Mouse (Mus musculus) ES-E14 (cell line): ENCODE data around the gene Tead3. TPM values are rescaled to one million over a fixed set of nuclear protein-coding genes. Genes with fewer than 3 reads are reported as not detected.
A peak's percentile ranks its signal among the peaks of the same experiment; 100 is the strongest.

Source experiments
- DNase-seq: peaks from one replicate; pipeline ENCODE4 v3.0.0-alpha.2; 2013; ENCODE audit warnings: low read depth, low spot score
- H3K27ac ChIP-seq: 2 replicates; pipeline ENCODE4 v1.5.1; 2012; ENCODE audit warnings: low read depth, mild to moderate bottlenecking, low read length, moderate library complexity, mixed read lengths; ENCODE audit not compliant: poor library complexity, insufficient read depth, severe bottlenecking
- H3K36me3 ChIP-seq: 2 replicates; pipeline ENCODE4 v1.6.1; 2012; ENCODE audit warnings: mild to moderate bottlenecking, low read length, moderate library complexity, mixed read lengths; ENCODE audit not compliant: control insufficient read depth, poor library complexity, insufficient read depth, severe bottlenecking
- H3K4me1 ChIP-seq, 2 experiments: fragments of 150-350 bp in 1 of 2; sonication (generic) in 1 of 2; 2 replicates each; pipeline ENCODE4 v1.6.1; 2012; ENCODE audit warnings: low read length in 2 of 2, mild to moderate bottlenecking in 1 of 2, mixed read lengths in 1 of 2; ENCODE audit not compliant: control insufficient read depth in 2 of 2, insufficient read depth in 2 of 2, poor library complexity in 1 of 2
- H3K4me3 ChIP-seq, 2 experiments: fragments of 150-350 bp in 1 of 2; sonication (generic) in 1 of 2; 2 replicates each; pipeline ENCODE4 v1.5.1; 2012; ENCODE audit warnings: low read length in 2 of 2, low read depth in 1 of 2, mild to moderate bottlenecking in 1 of 2, mixed read lengths in 1 of 2; ENCODE audit not compliant: insufficient read depth in 1 of 2, poor library complexity in 1 of 2, severe bottlenecking in 1 of 2
- H3K9ac ChIP-seq: 2 replicates; pipeline ENCODE4 v1.6.1; 2012; ENCODE audit warnings: low read depth, mild to moderate bottlenecking, low read length, mixed read lengths; ENCODE audit not compliant: poor library complexity, insufficient read depth, severe bottlenecking
- H3K9me3 ChIP-seq: fragments of 150-350 bp; sonication (generic); 2 replicates; pipeline ENCODE4 v1.6.1; 2012; ENCODE audit warnings: low read depth, mild to moderate bottlenecking, low read length; ENCODE audit not compliant: control insufficient read depth, insufficient read depth
- CHD2 ChIP-seq: IDR thresholded peaks from 2 replicates; pipeline ENCODE4 v1.6.1; 2014; ENCODE audit warnings: mild to moderate bottlenecking, low read depth, low read length, inconsistent platforms
- HCFC1 ChIP-seq: IDR thresholded peaks from 2 replicates; pipeline ENCODE4 v1.6.1; 2012; ENCODE audit warnings: low read length, inconsistent platforms, borderline replicate concordance; ENCODE audit not compliant: insufficient read depth
- MAFK ChIP-seq: IDR thresholded peaks from 2 replicates; pipeline ENCODE4 v1.6.1; 2014; ENCODE audit warnings: mild to moderate bottlenecking, low read depth, low read length, inconsistent platforms; ENCODE audit not compliant: insufficient read depth
- ZC3H11A ChIP-seq: IDR thresholded peaks from 2 replicates; pipeline ENCODE4 v1.6.1; 2012; ENCODE audit warnings: low read depth, mild to moderate bottlenecking, inconsistent platforms, low read length, borderline replicate concordance
- ZNF384 ChIP-seq: IDR thresholded peaks from 2 replicates; pipeline ENCODE4 v1.6.1; 2012; ENCODE audit warnings: low read depth, low read length, inconsistent platforms
- in situ Hi-C, 2 experiments: fragments of 600-800 bp; cut with MboI; formaldehyde crosslinking; loops; one replicate each; pipeline ENCODE4 v1.15.1; 2025; ENCODE audit warnings: low sequenced_read_pairs in 2 of 2, inconsistent platforms in 1 of 2; ENCODE audit not compliant: unreplicated experiment in 2 of 2
- total RNA-seq: library from RNA; depleted of rRNA; stranded (reverse); fragments of 300-350 nt; gene quantifications from 2 replicates; pipeline ENCODE4 v1.2.3, GENCODE M21; 2012

Gene Tead3
- total RNA-seq, 1 experiment, result 8.0 TPM

DNA sequence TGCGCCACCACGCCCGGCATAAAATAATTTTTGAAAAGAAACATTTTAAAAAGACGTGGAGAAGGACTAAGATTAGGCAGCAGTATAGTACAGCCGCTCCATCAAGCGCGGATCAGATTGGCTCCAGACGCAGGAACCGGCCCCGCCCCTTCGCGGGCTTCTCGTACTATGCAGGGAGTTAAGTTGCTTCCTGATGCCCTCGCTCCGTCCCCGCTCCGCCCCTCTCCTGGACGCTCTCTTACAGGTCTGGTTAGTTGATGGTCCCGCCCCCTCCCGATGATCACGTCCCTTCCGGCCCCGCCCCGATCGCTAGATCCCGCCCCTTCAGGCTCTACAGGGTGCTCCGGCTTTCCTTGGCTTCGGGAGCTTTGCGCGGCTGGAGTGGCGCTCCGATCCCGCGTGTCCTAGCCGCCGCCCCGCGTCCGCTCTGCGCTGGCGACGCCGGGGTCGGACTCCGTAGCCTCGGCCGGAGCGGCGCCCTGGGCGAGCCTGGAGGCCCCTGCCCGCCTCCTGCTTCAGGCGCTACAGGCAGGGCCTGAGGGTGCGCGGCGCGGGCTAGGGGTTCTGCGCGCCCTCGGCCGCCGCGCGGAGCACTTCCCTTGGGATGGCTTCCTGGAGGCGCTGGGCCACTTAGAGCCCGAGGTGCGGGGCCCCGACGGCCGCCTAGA is 37.3 kb downstream of the Tead3 start, which contains the start of gene Fance:
Gene Fance, plus strand, starts transcription at position 308 of the 668 bp plus-strand sequence.
- Histone ChIP-seq H3K4me1 (peaks cover 2 to 10% of the 10 kb centered on the region in 2 experiments; a peak in 2 of 4 replicates), H3K4me3 (peak within 1 kb of the TSS; percentile 95 to 99), H3K9me3 (no peaks in the 10 kb centered on the region), H3K27ac (peak within 1 kb of the TSS; percentile 67; the same call in 1 of the 2 replicates), H3K36me3 (peaks cover 19% of the 10 kb centered on the region), H3K9ac (peak within 1 kb of the TSS; percentile 99)
- DNase-seq, result peak; percentile 100
- in situ Hi-C loops, result no loop called here
- TF ChIP-seq CHD2 (no peak), ZC3H11A (no peak), ZNF384 (no peak), HCFC1 (no peak), MAFK (no peak)

GRCm38 (mm10) chr17:28312232-28313211 is 38.1 kb downstream of the Tead3 start:
- peak overlapping the region; percentile 57 to 95 for H3K4me3 ChIP-seq
- TF ChIP-seq ZC3H11A (no peak), CHD2 (no peak), ZNF384 (no peak), HCFC1 (no peak), MAFK (no peak)
- in situ Hi-C loops, result no loop called here
- H3K9me3 ChIP-seq, result no peaks in the 10 kb centered on the region
- peak overlapping the region; percentile 40; the same call in 1 of the 2 replicates for H3K9ac ChIP-seq
- H3K27ac ChIP-seq, result no peak overlapping the region
- peaks cover 2 to 10% of the 10 kb centered on the region in 2 experiments; a peak in 2 of 4 replicates for H3K4me1 ChIP-seq
- no peak for DNase-seq
- peaks cover 13% of the 10 kb centered on the region; the same call in 1 of the 2 replicates for H3K36me3 ChIP-seq

- no peak for DNase-seq
- no peak for TF ChIP-seq HCFC1
- TF ChIP-seq ZNF384, result no peak
- TF ChIP-seq ZC3H11A, result no peak
- no peak for TF ChIP-seq MAFK
- TF ChIP-seq CHD2, result no peak
- Histone ChIP-seq H3K9ac (no peak overlapping the region), H3K9me3 (no peaks in the 10 kb centered on the region), H3K36me3 (peaks cover 6% of the 10 kb centered on the region; the same call in 1 of the 2 replicates), H3K27ac (no peak overlapping the region), H3K4me1 (peaks cover 2 to 7% of the 10 kb centered on the region in 2 experiments; a peak in 2 of 4 replicates), H3K4me3 (no peak overlapping the region)
- in situ Hi-C loops, result no loop called here
Observed at GRCm38 (mm10) chr17:28311366-28312132, 39.1 kb downstream of the Tead3 start.

DNA sequence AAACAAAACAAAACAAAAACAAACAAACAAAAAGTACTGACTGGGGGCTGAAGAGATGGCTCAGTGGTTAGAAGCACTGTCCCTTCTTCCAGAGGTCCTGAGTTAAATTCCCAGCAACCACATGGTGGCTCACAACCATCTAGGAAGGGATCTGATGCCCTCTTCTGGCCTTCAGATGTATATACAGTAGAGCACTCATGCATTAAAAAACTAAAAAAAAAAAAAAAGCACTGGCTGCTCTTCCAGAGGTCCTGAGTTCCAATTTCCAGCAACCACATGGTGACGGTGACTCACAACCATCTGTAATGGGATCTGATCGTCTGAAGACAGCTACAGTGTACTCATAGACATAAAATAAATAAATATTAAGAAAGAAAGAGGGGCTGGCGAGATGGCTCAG is 39.8 kb downstream of the Tead3 start:
- H3K27ac ChIP-seq, result no peak overlapping the region
- DNase-seq, result no peak
- no peaks in the 10 kb centered on the region for H3K9me3 ChIP-seq
- TF ChIP-seq ZNF384 (peak; percentile 95), HCFC1 (no peak)
- peaks cover 2 to 6% of the 10 kb centered on the region in 2 experiments; a peak in 2 of 4 replicates for H3K4me1 ChIP-seq
- in situ Hi-C loops, result no loop called here
- no peak overlapping the region for H3K9ac ChIP-seq
- peaks cover under 1% of the 10 kb centered on the region; the same call in 1 of the 2 replicates for H3K36me3 ChIP-seq
- H3K4me3 ChIP-seq, result no peak overlapping the region
